Mouse (Mus musculus): ENCODE measurements at regions not wholly inside any gene's neighbourhood (a gene's known extent, or its start where the extent isn't known, plus 50 kb on each side); places are given as distances from the start of the nearest gene placed in this dataset.

GRCm38 (mm10) chr16:25067276-25068249 lies 219.1 kb upstream of the Tprg start:
- in situ Hi-C loops (cut with MboI; ENCODE audit: low pct_unique_long_range_greater_than_20kb in 1 of 2, low sequenced_read_pairs in 2 of 2, unreplicated experiment in 1 of 2), result loop anchor here (10.0 to 25.0 kb wide), 4 partner anchors 183 to 1083 kb away; partner anchors contain the start of genes Bcl6 (in 1 of the 2) and Gm37419 (in 1 of the 2)

GRCm38 (mm10) chr16:25080811-25081210 lies 205.8 kb upstream of the Tprg start:
- in situ Hi-C loops (cut with MboI; ENCODE audit: low pct_unique_long_range_greater_than_20kb in 1 of 2, low sequenced_read_pairs in 2 of 2, unreplicated experiment in 1 of 2), result no loop called here

- in situ Hi-C loops (cut with MboI; ENCODE audit: low pct_unique_long_range_greater_than_20kb in 1 of 2, low sequenced_read_pairs in 2 of 2, unreplicated experiment in 1 of 2), result no loop called here
These were observed 202.9 kb upstream of the Tprg start for GRCm38 (mm10) chr16:25083729-25084128.

- in situ Hi-C loops (cut with MboI; ENCODE audit: low pct_unique_long_range_greater_than_20kb in 1 of 2, low sequenced_read_pairs in 2 of 2, unreplicated experiment in 1 of 2), result no loop called here
These were observed 198.6 kb upstream of the Tprg start for GRCm38 (mm10) chr16:25087741-25088648.

- in situ Hi-C loops (cut with MboI; ENCODE audit: low pct_unique_long_range_greater_than_20kb in 1 of 2, low sequenced_read_pairs in 2 of 2, unreplicated experiment in 1 of 2), result no loop called here
These were observed 198.0 kb upstream of the Tprg start for GRCm38 (mm10) chr16:25088649-25089019.

GRCm38 (mm10) chr16:25104165-25104564 lies 182.5 kb upstream of the Tprg start:
- in situ Hi-C loops (cut with MboI; ENCODE audit: low pct_unique_long_range_greater_than_20kb in 1 of 2, low sequenced_read_pairs in 2 of 2, unreplicated experiment in 1 of 2), result no loop called here

- in situ Hi-C loops (cut with MboI; ENCODE audit: low pct_unique_long_range_greater_than_20kb in 1 of 2, low sequenced_read_pairs in 2 of 2, unreplicated experiment in 1 of 2), result no loop called here
These were observed 182.0 kb upstream of the Tprg start for GRCm38 (mm10) chr16:25104603-25105002.

- in situ Hi-C loops (cut with MboI; ENCODE audit: low pct_unique_long_range_greater_than_20kb in 1 of 2, low sequenced_read_pairs in 2 of 2, unreplicated experiment in 1 of 2), result no loop called here
These were observed 146.5 kb upstream of the Tprg start for GRCm38 (mm10) chr16:25140164-25140563.

GRCm38 (mm10) chr16:25147486-25147885 lies 139.1 kb upstream of the Tprg start:
- in situ Hi-C loops (cut with MboI; ENCODE audit: low pct_unique_long_range_greater_than_20kb in 1 of 2, low sequenced_read_pairs in 2 of 2, unreplicated experiment in 1 of 2), result no loop called here

GRCm38 (mm10) chr16:25149186-25149585 lies 137.4 kb upstream of the Tprg start:
- in situ Hi-C loops (cut with MboI; ENCODE audit: low pct_unique_long_range_greater_than_20kb in 1 of 2, low sequenced_read_pairs in 2 of 2, unreplicated experiment in 1 of 2), result no loop called here

- in situ Hi-C loops (cut with MboI; ENCODE audit: low pct_unique_long_range_greater_than_20kb in 1 of 2, low sequenced_read_pairs in 2 of 2, unreplicated experiment in 1 of 2), result no loop called here
These were observed 109.7 kb upstream of the Tprg start for GRCm38 (mm10) chr16:25176870-25177269.

- in situ Hi-C loops (cut with MboI; ENCODE audit: low pct_unique_long_range_greater_than_20kb in 1 of 2, low sequenced_read_pairs in 2 of 2, unreplicated experiment in 1 of 2), result no loop called here
These were observed 108.6 kb upstream of the Tprg start for GRCm38 (mm10) chr16:25178055-25178454.

- in situ Hi-C loops (cut with MboI; ENCODE audit: low pct_unique_long_range_greater_than_20kb in 1 of 2, low sequenced_read_pairs in 2 of 2, unreplicated experiment in 1 of 2), result no loop called here
These were observed 104.7 kb upstream of the Tprg start for GRCm38 (mm10) chr16:25181939-25182338.

GRCm38 (mm10) chr16:25197079-25197478 lies 89.5 kb upstream of the Tprg start:
- in situ Hi-C loops (cut with MboI; ENCODE audit: low pct_unique_long_range_greater_than_20kb in 1 of 2, low sequenced_read_pairs in 2 of 2, unreplicated experiment in 1 of 2), result no loop called here

GRCm38 (mm10) chr16:25198844-25199243 lies 87.8 kb upstream of the Tprg start:
- in situ Hi-C loops (cut with MboI; ENCODE audit: low pct_unique_long_range_greater_than_20kb in 1 of 2, low sequenced_read_pairs in 2 of 2, unreplicated experiment in 1 of 2), result no loop called here

GRCm38 (mm10) chr16:25199984-25200383 lies 86.6 kb upstream of the Tprg start:
- in situ Hi-C loops (cut with MboI; ENCODE audit: low pct_unique_long_range_greater_than_20kb in 1 of 2, low sequenced_read_pairs in 2 of 2, unreplicated experiment in 1 of 2), result no loop called here

GRCm38 (mm10) chr16:25201094-25201770 lies 85.4 kb upstream of the Tprg start:
- in situ Hi-C loops (cut with MboI; ENCODE audit: low pct_unique_long_range_greater_than_20kb in 1 of 2, low sequenced_read_pairs in 2 of 2, unreplicated experiment in 1 of 2), result no loop called here

- in situ Hi-C loops (cut with MboI; ENCODE audit: low pct_unique_long_range_greater_than_20kb in 1 of 2, low sequenced_read_pairs in 2 of 2, unreplicated experiment in 1 of 2), result no loop called here
These were observed 73.4 kb upstream of the Tprg start for GRCm38 (mm10) chr16:25213250-25213649.

GRCm38 (mm10) chr16:25220552-25220951 lies 66.1 kb upstream of the Tprg start:
- in situ Hi-C loops (cut with MboI; ENCODE audit: low pct_unique_long_range_greater_than_20kb in 1 of 2, low sequenced_read_pairs in 2 of 2, unreplicated experiment in 1 of 2), result no loop called here
